Mouse (Mus musculus) kidney, postnatal 4 days (tissue): Measurements from ENCODE around the gene Kazald1.

Experiments
- DNase-seq, 2 experiments: peaks; one replicate each; pipeline ENCODE4 v3.0.0; 2021; ENCODE audit warnings: mixed read lengths in 2 of 2

Kazald1 gene

GRCm38 (mm10) chr19:45048644-45049365 lies 26.2 kb upstream of the Kazald1 start:
- DNase-seq: no peak

DNA sequence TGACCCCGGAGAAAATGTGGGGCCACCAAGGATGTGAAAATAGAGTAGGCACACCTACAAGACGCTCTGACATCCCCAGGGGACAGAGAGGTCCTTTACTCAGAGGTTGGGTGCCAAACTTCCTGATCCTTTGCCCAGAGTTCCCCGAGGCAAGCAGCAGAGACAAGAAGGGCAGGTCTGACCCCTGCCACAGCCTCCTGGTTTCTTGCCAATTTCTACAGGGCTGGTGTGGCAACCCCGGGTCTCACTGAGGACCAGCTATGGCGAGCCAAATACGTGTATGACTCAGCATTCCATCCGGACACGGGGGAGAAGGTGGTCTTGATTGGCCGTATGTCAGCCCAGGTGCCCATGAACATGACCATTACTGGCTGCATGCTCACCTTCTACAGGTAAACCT lies 25.5 kb upstream of the Kazald1 start:
- no peak for DNase-seq

DNA sequence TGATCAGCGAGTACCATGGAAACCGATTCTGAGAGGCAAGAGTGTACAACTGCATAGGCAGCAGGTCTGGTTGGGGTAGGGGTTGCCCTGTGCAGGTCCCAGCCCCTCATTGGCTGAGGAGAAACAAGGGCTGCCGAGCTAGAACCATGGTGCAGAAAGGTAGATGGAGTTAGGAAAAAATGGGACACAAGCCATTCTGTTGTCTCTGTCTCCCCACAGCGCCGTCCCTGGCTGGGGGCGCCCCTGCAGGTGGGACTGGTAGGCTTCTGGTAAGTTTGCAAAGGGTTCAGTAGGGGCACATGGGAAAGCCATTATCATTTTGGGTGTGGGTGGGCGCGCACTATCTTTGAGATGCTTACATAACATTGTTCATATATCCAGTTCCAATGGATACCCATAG lies 21.6 kb upstream of the Kazald1 start:
- no peak for DNase-seq

- no peak for DNase-seq
These were observed 19.9 kb upstream of the Kazald1 start for GRCm38 (mm10) chr19:45054892-45055690.

- DNase-seq: peak in 1 of 2 experiments; percentile 55
These were observed 18.7 kb upstream of the Kazald1 start for GRCm38 (mm10) chr19:45056364-45056763.

- no peak for DNase-seq
These were observed 17.9 kb upstream of the Kazald1 start for GRCm38 (mm10) chr19:45056908-45057698.

GRCm38 (mm10) chr19:45057724-45058112 lies 17.3 kb upstream of the Kazald1 start:
- no peak for DNase-seq

DNA sequence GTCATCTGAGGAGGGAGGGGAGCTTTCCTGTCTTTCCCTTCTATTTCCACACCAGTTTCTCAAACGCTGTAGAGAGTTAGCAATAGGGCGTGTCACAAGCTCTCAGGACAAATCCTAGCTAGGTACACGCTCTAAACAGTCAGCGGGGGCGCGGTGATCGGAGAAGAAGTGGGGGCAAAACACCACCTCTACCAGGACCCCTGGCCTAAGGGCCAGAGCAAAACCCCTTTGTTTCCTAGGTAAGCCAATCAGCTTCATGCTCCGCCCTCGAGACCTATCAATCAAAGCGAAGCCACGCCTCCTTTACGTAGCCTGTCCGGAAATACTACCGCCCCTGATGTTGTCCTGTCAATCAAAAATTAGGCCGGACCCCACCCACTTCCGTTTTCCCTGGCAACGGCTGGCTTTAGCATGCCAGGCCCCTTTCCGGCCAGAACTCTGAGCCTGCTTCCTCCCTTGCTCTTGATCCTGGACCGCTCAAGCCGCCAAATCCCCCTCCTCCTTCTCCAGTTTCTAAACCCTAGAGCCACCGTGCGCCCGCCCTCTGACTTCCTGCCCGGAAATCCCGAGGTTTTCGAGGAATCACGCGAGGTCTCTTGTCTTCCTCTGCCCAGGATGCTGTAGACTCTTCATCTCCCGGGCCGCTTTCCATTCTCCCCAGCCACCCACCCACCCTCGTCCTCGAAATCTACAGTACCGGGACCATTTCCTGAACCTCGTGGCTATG lies 16.8 kb upstream of the Kazald1 start:
- DNase-seq: peak; percentile 97

DNA sequence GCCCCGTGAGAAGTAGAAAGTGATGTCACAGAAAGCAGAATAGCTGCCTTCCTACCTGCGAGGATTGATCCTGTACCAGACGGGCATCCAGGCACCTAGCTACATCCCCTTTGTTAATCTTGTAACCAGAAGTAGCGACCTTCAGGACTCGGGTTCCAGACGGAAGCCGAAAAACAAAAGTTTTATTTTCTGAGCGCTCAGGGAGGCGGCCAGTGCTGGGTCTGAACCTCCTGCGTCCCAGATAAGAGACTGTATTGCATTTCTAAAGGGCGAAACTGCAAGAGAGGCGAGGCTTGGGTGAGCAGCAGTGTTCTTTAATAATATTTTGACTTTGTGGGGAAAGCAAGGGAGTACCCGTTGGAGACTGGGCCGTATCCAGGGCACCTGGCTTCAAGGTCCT lies 16.2 kb upstream of the Kazald1 start:
- no peak for DNase-seq

- DNase-seq: peak; percentile 61 to 66
These were observed 11.3 kb upstream of the Kazald1 start for GRCm38 (mm10) chr19:45063565-45064292.

DNA sequence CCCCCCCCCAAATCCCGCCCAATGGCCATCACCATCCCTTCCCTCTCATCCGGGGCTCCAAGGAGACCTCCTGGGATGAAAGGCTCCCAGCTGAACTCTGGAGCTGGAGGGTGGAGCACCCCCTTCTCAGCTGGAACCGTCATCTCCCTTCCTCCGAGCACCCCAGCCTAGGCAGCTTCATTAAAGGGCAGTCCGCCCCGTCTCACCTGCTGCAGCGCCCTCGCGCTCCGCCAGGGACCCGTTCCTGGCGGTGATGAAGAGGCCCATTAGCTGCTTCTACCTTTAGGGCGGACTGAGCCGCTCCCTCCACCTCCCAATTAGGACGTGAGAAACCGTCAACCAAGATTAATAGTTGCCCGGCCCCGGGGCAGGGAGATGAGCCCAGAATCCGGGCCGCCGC lies 9.8 kb upstream of the Kazald1 start:
- DNase-seq: no peak

GRCm38 (mm10) chr19:45067170-45067569 lies 7.9 kb upstream of the Kazald1 start:
- no peak for DNase-seq

DNA sequence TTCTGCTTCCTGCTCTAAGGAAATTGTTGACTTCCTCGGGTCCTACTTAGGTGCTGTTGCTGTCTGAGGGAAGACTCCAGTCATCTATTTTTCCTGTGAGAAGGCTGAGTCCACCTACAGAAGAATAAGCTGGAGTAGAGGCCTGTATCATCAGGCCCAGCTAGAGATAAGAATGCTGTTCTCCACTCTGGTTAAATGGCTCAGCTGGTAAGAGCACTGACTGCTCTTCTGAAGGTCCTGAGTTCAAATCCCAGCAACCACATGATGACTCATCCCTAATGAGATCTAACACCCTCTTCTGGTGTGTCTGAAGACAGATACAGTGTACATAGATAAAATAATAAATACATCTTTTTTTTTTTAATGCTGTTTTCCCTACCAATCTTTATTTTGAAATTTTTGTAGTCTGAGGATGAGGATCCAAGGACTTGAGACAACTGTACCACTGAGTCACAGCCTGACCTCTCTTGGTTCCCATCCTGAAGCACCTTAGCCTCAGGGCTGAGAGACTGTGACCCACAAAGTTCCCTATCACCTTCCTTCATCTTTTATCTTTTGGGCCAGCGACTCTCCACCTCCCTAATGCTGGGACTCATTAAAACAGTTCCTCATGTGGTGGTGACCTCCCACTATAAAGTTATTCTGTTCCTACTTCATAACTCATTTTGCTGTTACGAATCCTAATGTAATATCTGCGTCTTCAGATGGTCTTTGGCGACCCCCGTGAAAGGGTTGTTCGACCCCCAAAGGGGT lies 7.1 kb upstream of the Kazald1 start:
- DNase-seq: no peak

- peak; percentile 91 to 94 for DNase-seq
These were observed 1.0 kb upstream of the Kazald1 start for GRCm38 (mm10) chr19:45073871-45074542.

DNA sequence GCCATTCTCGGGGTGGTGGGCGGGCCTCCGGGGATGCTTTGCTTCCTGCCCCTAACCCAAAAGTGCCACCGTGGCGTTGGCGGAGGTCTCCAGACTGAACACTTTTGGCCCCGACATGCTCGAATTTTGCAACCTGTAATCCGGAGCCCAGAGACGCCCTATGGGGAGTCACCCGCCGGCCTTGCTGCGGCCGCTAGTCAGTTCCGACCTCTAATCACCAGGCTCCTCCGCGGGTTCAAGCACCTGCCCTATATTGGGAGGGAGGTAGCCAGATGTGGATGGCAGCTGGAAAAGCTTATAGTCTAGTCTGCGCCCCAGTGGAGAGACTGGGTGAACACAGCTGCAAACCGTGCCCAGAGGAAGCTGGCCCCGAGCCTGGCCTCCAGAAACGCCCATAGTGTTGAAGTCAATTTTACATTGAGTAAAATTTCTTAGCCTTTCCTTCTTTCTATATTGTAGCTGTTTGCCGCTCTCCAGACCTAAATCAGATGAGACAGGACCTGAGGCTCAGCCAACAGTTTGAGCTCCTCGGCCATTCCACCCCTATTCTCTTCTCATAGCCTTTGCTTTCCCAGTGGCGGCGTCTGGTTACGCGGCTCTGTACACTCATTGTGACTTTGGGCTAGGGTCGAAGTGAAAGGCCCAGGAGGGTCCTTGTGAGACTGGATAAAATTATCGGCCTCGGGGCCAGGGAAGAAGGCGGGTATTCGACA lies 438 bp downstream of the Kazald1 start:
- peak; percentile 47 to 61 for DNase-seq

GRCm38 (mm10) chr19:45076036-45076575 lies 1.1 kb downstream of the Kazald1 start:
- no peak for DNase-seq

DNA sequence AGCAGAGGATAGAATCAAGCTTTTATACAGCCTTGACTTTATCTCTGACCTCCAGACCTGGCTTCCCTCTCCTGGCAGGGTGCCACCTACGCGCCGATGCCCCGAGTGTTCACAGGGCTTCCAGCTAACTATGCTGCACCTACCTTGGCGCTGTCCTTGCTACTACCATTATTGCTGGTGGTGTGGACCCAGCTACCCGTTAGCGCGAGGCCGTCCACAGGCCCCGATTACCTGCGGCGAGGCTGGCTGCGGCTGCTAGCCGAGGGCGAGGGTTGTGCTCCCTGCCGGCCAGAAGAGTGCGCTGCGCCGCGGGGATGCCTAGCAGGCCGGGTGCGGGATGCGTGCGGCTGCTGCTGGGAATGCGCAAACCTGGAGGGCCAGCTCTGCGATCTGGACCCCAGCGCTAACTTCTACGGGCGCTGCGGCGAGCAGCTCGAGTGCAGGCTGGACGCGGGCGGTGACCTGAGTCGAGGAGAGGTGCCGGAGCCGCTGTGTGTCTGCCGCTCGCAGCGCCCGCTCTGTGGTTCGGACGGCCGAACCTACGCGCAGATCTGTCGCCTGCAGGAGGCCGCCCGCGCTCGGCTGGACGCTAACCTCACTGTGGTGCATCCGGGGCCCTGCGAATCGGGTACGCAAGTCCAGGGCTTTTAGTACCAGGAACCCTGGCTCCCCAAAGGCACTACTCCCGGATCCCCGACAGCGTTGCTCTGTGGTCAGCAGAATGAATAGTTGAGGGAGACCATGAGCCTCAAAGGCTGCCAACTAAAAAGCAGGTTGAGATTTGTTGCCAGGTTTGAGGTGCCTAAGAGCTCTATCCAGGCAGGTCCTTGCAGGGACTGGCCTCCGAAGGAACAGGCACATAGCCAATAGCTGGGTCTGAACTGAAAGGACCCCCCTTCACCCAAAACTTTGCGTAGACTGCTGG lies 1.8 kb downstream of the Kazald1 start:
- peak; percentile 75 to 85 for DNase-seq
